Mouse (Mus musculus) adrenal gland, adult 2 months (tissue): ENCODE results near the gene Hes1. TPM values are rescaled to one million over a fixed set of nuclear protein-coding genes. Genes with fewer than 3 reads are reported as not detected.

Source experiments
- DNase-seq: peaks from one replicate; pipeline ENCODE4 v3.0.0; 2021
- long read RNA-seq: library from polyadenylated mRNA; stranded (forward); transcript quantifications from one replicate; pipeline ENCODE4 v2.0.0, GENCODE M21; 2021
- polyA plus RNA-seq: library from polyadenylated mRNA; depleted of rRNA; stranded (reverse); fragments of >200 nt; gene quantifications from 2 replicates; pipeline ENCODE4 v1.2.3, GENCODE M21; 2012; rRNA removed
- total RNA-seq, 2 experiments: library from RNA; stranded (reverse); gene quantifications; 2 replicates each; pipeline ENCODE4 v1.2.3; 2021

Hes1 gene
- total RNA-seq (10 to 100 TPM; 13.3 to 40.9 TPM), polyA plus RNA-seq (199 and 336 TPM in 2 replicates)
- long read RNA-seq, transcript Hes1-201 (4 exons, 1,468 nt), result major isoform, 27 of 32 reads
- long read RNA-seq, partial matches to known transcripts, result 0 of 32 reads
- long read RNA-seq, other reads (novel, unspliced or antisense), result 2 of 32 reads

DNA sequence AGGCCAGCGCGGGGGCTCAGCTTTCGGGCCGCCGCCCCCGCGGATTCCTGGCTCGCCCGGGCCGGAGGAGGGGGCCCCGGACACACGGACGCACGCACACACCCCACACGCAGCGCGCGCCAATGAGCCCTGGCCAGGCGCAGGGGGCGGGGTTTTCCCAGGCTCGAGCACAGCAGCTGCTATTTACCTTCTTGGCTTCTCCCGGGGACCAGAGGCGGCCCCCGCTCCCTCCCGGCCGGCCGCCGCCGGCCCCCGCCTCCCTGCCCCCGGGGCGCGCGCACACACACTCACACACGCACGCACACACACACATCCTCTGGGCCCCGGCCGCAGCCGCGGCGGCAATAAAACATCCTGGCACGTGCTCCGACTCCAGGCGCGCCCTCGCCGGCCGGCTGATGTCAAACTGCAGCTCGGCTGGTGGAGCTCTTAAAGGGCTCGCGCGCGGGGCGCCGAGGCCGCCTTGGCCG lies at the start of gene Hes1:
Hes1 (plus strand) TSS at position 401 of the 470 bp plus-strand sequence.
- DNase-seq, result peak; percentile 96

DNA sequence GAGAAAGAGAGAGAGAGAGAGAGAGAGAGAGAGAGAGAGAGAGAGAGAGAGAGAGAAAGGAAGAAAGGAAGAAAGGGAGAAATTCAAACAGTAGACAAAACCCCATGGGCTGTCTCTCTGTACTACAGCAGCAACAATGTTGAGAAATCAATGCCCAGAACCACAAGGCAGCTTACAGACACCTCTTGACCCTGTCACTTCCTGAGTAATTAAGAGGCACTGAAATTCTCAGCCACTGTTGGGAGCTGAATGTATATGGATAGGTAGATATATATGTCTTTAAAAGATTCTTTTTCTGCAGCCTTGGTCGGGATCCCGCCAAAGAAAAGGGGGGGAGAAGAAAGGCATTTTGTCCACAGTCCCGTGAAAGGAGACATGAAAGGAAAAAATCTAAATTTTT lies 48.1 kb upstream of the Hes1 start:
- no peak for DNase-seq

DNA sequence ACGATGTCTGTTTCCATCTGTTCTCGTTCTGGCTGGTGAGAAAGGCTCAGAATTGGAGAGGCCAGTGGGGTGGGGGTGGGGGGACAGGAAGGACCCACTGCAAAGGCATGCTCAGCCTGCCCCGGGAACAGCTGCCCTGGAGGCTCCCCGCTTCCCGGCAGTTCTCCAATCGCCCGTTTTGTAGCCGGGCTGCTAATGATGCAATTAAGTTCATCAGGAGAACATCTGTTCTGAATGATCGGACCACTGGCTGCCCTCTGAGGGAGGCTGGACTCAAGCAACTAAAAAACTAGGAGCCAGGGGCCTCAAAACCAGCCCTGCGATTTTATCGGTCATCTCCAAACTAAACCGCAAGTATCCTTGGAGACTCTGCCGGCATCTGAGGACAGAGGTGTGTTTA lies 44.1 kb upstream of the Hes1 start:
- DNase-seq, result no peak

DNA sequence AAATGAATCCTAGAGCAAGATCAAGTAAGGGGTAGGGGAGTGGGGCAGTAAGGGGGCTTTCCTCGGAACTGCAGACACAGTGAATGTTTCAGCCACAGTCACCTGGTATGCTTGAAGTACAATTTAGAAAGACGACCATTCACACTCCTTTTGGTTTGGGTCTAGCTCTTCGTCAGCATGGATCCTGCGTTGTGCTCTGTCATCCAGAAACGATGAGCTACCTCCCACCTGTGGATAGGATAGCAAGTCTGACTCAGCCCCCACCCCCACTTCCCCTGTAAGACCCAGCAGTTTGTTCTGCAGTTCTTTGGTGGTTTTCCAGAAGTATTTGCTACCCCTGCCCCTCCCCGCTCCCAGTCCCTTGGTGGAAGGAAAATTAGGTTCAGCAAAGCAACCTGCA lies 41.8 kb upstream of the Hes1 start:
- DNase-seq, result no peak

DNA sequence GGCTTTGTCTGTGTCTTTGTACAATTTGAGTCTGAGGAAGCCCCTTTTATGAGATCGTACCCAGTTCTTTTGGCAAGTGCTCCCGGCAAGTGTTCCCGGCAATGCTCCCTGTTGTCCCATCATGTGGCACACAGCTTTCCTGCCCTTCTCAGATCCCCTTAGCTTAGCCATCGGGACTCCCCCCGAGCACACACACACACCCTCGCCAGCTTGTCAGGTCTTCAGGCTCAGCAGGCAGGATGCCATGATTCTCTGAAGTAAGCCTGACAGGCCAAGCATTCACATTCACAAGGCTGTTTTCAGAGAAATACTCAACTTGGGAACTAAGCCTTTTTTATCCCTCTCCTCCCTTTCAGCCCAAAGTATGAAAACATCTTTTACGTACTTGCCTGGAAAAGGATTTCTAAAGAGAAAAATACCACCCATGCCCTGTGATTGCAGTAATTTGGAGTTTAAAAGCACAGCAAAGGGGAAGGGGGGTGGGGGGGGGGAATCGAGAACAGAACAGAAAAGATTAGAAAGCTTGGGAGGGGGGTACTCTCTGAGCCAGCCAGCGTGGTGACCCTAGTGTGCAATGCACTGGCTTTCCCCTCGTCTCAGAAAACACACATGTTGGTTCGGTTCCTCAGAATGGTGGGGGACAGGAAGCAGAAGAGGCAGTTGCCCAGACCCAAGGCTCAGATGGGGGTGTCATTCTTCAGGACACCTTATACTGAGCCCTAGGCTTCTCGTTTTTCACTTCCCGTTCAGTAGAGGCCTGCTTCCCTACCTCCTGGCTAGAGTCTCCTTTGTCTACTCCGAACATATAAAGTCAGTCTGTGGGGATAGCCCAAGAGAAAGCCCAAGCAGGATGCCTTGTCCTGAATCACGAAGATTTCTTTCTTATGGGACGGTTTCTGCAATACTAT lies 41.0 kb upstream of the Hes1 start:
- no peak for DNase-seq

DNA sequence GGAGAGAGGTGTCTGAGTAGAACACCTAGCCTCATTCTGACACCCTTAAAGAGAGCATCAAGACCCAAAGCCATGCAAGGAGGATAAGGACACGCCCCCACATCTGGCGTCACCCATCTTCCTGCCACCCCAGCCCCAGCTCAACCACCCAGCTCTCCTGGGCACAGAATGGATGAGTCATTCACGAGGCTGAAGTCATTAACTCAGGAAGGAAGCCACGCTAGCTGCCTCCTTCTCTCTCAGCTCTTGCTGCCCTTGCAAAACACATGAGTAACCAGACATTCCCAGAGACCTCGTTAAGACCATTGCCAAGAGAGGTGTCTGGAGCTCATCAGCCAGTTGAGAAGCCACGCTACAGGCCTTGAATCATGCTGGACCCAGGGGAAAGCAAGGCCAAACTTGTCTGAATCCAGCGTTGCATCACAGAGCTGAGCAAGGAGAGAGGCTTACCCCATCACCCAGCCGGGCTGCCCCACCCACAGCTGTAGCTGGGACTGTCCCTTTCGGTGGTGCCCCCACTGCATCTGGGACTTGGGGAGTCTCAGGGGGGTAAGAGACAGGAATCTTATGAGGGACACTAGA lies 39.4 kb upstream of the Hes1 start:
- DNase-seq, result peak; percentile 90

DNA sequence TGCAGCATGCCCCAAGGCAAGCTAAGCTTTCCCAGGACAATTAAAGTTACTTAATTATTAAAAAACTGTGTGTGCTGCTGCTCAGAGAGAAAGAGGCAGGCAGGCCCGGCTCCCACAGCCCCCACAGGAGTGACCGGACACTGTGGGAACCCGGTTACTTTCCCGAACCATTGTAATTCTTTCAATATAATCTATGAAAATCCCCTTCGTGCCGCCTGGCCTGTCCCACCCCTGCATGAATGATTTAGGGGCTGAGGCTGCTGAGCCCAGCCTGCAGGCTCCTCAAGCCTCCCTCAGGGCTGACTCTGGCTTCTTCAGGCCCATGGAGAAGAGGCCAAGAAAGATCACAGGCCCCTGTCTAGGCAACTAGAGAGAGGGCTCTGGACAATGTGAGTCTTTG lies 36.0 kb upstream of the Hes1 start:
- DNase-seq, result no peak

DNA sequence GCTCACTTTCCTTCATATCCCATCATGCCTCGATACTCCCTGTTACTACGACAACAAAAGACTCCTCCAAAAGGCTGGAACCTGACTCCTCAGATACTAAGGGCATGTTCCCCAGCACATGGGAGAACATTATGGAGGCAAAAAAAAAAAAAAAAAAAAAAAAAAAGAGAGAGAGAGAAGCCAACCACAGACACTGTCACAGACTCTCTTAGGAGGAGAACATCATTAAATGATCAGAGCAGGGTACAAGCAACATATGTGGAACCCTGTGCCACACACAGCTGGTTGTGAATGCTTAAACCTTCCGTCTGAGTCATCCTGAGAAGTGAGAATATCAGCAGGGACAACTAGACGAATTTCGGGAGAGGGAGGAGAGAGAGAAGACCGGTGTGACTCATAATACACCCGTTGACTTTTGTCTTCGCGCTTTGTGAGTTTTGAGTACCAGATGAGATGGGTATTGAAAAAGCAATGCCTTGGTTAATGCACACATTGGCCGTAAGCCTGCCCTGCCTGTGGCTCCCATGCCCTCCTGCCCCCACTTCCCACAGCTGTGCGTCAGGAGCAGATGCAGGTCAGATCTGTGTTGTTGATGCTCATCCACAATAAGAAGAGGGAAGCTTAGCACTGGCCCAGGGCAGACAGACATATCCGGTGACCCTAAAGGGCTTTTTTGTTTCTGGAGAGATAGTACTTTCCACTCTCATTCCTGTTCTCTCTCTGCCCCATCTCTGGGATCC lies 34.8 kb upstream of the Hes1 start:
- DNase-seq, result no peak

DNA sequence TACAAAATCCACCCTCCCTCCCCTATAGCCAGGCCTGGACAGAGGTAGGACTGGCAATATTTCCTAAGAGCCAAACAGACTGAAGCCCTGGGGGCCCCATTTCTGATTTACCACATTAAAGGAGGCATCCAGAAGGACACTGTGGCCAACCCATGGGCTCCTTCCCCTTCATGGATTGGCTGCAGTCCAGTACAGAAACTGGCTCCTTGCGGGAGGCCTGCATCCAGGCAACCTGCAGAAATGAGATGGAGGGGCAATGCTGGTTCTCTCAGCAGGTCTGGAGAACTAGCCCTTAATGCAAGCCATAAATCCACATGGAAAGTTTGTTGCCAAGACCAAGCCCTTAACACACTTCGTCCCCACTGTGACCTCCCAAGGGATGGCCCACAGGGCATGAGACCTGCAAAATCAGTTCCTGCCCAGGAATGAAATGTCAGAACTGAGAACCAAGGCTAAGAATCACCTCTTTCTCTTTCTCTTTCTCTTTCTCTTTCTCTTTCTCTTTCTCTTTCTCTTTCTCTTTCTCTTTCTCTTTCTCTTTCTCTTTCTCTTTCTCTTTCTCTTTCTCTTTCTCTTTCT lies 31.8 kb upstream of the Hes1 start:
- no peak for DNase-seq

DNA sequence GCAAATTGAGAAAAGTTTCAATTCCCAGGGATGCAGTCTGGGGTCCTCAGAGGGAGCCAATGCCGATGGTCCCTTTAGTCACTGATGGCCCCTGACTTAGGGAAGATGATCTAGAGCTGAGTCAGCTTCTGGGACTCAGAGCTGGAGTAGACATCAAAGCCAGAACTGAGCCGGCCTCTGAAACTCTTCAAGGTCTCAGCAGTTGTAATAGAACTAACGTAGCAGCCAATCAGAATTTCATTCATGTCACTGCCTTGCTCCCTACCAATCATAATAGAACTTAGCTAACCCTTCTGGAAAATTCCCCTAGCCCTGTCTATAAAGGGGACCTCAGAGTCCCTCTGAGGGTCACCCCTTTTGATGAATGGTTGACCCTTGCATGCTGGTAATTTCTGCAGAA lies 30.8 kb upstream of the Hes1 start:
- DNase-seq, result peak; percentile 76

DNA sequence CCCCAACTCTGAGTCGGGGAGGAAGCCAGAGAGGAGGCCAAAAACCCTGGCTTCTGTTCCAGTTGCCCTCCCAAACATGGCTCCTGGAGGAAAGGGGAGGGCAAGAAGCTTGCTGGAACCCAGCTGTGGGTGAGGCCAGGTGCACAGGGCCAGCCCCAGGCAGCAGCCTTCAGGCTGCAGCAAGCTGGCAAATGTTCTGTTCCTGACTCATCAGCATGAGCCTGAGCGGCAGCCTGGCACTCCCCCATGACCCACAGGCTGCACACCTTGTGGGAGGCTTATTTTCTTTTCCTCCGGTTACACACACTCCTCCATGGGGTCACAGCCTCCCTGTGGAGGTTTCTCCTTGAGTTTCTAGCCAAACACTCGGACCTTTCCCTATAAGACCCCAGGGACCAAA lies 30.2 kb upstream of the Hes1 start:
- DNase-seq, result peak; percentile 76

DNA sequence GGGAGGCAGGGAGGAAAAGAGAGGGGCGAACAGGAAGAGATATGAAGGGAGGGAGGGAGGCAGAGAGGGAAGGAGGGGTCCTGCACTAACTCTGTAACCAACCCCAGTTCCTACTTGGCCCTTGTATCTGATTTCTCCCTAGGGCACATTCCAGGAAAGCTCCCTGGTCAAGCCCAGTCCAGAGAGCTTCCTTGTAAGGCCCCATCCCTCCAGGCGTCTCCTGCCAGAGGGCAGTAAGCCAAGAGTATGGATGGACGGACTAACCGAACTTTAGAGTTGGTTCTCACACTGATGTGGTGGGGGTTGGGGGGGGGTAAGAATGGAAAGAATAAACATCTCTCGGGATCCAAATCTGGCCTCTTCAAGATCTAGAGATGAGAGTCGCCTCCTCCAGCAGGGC lies 29.7 kb upstream of the Hes1 start:
- peak; percentile 35 for DNase-seq

DNA sequence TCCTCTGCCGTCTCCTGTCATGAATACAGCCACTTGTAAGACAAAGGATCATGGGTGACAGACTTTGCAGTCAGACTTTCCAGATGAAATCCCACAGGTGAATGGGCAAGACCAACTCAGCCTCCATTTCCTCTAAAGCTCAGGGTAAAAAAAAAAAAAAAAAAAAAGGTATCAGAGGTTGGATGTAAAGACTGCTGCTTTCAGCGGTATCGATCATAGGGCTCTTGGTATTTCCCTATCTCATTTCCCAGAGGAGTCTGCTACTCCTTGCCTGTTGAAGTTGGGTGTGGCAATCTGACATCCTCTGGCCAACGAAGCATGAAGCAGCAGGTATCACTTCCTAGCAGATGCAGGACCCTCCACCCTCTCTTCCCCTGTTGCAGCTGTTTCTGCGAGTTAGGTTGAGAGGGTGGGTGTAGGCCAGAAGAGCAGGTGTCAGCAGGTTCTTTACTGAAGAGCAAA lies 29.2 kb upstream of the Hes1 start:
- no peak for DNase-seq

DNA sequence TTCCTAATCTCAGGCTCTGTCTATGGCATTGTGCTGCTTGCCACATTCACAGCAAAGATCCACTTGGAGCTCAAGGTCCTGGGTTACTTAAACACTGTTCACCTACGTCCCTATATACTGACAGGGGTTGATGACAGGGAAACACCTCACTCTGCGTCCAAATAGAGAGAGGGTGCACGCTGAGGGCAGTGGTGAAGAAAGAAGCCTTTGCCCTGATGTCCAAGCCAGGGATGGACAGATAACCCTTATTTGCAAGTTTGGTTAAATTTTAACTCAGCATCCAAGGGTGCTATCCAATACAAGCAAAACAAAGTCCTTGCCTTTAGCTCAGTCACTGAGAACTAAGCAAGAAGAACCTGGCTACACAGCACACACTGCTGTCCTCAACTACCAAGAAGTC lies 28.1 kb upstream of the Hes1 start:
- no peak for DNase-seq

DNA sequence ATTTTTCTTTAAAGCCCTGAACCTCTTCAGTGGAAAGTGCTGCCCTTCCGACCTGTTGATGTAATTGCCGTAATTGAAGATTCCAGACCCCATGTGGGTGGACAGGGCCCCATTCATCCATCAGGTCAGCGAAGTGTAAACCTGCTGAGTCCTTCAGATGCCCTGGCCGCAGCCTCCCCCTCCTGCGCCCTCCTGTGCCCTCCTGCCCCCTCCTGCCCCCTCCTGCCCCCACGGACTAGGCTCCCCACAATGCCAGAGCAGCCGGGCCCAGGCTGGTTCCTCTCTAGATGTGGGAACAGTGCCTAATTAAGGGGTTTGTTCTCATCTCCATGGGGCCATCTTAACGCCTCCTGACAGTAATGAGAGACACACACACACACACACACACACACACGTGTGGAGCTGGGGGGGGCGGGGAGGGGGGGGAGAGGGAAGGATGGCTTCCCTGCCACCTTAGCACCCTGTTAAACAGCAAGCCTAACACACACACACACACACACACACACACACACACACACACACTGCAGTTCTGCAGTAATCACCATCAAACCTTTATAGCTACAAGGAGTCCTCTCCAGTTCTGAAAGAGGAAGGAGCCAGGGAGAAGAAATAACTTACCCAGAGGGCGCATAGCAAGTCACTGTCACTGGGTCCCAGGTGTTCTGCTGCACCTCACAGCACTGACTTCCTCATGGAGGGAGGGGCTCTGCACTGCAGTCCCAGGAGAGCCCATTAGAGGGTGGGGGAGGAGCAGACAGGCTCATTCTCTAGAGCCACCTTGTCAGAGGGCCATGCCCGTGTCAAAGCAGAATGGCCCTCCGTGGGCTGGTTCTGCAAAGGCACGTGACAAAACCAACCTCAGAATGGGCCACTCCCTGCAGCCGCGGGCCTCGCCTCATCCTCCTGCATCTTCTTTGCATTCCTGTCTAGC lies 25.3 kb upstream of the Hes1 start:
- DNase-seq, result no peak

DNA sequence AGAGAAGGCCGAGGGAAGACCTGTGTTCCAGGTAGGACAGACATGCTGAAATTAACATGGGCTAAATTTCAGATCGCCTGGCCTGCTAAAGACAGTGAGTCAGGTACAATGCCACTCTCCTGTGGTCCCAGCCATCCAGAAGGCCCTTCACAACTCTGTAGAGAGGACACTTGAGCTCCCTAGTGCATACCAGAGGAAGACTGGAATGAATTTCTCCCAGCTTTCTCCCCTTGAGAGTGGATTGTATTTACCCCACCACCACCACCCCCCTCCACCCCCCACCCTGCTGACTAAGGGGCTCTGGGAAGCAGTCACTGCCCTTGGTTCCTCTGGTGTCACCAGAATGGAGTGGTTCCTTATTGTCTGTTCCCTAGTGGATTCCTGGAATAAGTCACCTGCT lies 24.3 kb upstream of the Hes1 start:
- no peak for DNase-seq

DNA sequence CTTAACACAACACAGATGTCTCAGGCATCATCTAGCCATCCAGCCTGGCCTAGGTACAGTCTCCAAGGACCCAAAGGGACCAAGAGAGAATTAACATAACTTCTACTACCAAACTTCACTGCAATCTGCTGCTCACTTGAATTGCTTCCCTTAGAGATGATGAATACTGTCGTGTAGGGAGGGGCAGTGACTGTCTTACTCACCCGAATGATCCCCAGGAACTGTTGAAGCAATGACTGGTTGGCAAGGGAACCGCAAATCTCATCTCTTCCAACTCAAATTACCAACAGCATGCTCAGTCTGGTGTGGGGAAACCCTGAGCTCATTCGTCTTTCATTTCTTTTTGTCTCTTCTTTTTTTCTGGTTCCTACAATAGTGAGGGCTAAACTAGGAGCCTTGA lies 21.3 kb upstream of the Hes1 start:
- peak; percentile 36 for DNase-seq

DNA sequence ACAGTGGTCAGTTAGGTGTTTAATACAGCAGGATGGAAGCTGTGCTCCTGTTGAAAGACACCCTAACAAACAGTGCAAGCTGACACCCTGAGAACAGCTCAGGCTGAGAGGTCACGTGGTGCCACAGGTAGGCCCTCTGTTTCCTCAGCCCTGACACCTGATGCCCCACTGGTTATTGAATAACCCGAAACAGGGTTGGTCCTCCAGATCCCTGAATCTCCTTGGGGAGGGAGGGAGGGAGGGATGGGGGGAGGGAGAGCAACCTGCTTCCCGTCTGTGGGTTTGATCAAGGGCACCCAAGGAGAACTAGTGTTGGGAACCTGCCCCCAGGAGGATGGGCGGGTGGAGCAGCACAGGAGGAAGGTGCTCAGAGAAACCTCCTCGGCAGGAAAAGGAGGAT lies 18.6 kb upstream of the Hes1 start:
- DNase-seq, result no peak

DNA sequence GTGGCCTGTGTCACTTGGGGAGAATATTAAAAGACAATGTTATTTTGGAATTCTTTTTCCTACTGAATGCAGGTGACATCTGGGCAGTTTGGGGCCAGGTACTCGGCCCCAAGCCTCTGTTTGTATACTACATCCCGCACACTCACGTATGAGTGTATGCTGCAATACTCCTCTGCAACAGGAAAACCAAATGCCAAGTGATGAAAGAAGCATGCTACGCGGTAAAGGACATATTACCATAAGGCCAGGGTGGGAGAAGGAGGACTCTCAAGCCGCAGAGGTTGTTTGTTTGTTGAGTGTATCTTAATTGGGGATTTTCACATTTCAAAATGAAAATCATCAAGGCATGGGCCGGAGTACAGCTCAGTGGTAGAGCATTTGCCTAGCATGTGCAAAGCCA lies 17.2 kb upstream of the Hes1 start:
- DNase-seq, result no peak

DNA sequence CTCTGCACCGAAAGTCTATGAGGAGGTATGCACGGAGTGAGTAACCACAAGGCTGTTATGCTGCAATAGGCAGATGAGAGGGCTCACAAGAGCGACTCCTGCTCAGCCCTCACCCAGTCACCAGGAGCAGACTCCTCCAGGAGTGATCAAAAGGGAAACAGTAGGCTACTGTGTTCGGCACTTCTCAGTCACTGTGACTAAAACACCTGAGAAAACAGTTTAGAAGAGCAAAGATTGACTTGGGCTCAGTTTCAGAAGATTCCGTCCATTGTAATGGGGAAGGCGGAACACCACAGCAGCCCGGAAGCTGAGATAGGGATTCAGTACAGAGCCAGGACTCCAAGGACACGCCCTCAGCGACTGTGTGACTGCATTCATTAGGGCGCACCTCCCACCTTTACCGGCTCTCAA lies 16.8 kb upstream of the Hes1 start:
- DNase-seq, result no peak
